Mouse (Mus musculus) MEL (cell line): ENCODE data around the gene Stk35.

Experiments used
- CTCF ChIP-seq, 3 experiments: IDR thresholded peaks in 2 of 3; conservative IDR thresholded peaks in 1 of 3; 2 replicates each; pipeline ENCODE4 v1.5.1; 2011 to 2012; ENCODE audit warnings: low read length in 3 of 3, low read depth in 2 of 3, mild to moderate bottlenecking in 2 of 3, improper control_type of control experiment in 1 of 3, inconsistent platforms in 1 of 3, mixed read lengths in 1 of 3, moderate library complexity in 1 of 3; ENCODE audit not compliant: control insufficient read depth in 1 of 3, insufficient read depth in 1 of 3, poor library complexity in 1 of 3, severe bottlenecking in 1 of 3
- MYB ChIP-seq: IDR thresholded peaks from 2 replicates; pipeline ENCODE4 v1.6.1; 2011; ENCODE audit warnings: mild to moderate bottlenecking, low read depth, low read length, improper control_type of control experiment
- POLR2A ChIP-seq, 2 experiments: IDR thresholded peaks; 2 replicates each; pipeline ENCODE4 v1.6.1; 2011 to 2012; ENCODE audit warnings: low read length in 2 of 2, mild to moderate bottlenecking in 2 of 2, control low read depth in 1 of 2, improper control_type of control experiment in 1 of 2, low read depth in 1 of 2, moderate library complexity in 1 of 2; ENCODE audit not compliant: control insufficient read depth in 1 of 2, insufficient read depth in 1 of 2, poor library complexity in 1 of 2
- SMC3 ChIP-seq: IDR thresholded peaks from 2 replicates; pipeline ENCODE4 v1.6.1; 2011; ENCODE audit warnings: low read depth, low read length, improper control_type of control experiment
- UBTF ChIP-seq: IDR thresholded peaks from 2 replicates; pipeline ENCODE4 v1.6.1; 2012; ENCODE audit warnings: low read depth, mild to moderate bottlenecking, inconsistent platforms, low read length, improper control_type of control experiment, moderate library complexity, borderline replicate concordance; ENCODE audit not compliant: insufficient read depth

DNA sequence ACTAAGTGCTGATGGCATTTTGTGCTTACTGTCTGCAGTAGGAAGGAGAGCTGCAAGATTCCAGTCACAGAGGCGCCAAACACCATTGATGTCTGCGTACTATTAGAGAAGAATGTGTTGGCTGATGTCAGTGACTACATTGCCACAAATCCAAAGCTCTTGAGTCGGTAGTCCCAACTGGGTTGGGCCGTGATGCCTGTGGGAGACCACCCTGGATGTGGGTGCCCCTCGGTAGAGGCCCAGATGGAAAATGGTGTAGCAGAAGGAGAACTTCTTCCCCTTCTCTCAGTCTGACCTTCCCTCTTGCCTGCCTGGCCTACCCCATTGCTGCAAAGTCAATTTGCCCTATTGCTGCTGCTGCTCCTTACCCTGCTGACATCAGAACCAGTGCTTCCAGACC lies 68.8 kb downstream of the Stk35 start:
- TF ChIP-seq POLR2A (IDR thresholded peaks at IDR 0.05; ENCODE audit: control insufficient read depth in 1 of 2, insufficient read depth in 1 of 2, low read depth in 1 of 2, low read length in 2 of 2, poor library complexity in 1 of 2) (no peak), MYB (no peak), CTCF (IDR thresholded peaks at IDR 0.05 in 2 of 3, conservative IDR thresholded peaks at IDR 0.05 in 1 of 3; ENCODE audit: control insufficient read depth in 1 of 3, insufficient read depth in 1 of 3, low read depth in 2 of 3, low read length in 3 of 3, poor library complexity in 1 of 3, severe bottlenecking in 1 of 3) (no peak), UBTF (no peak), SMC3 (no peak)
